Mouse (Mus musculus): ENCODE results near the gene Ubxn7. TPM values are rescaled to one million over a fixed set of nuclear protein-coding genes. Genes with fewer than 3 reads are reported as not detected.

Ubxn7 gene
- polyA plus RNA-seq, 1 experiment = 11.9 TPM

- Histone ChIP-seq H3K79me2 (ENCODE audit: control insufficient read depth, insufficient read depth) (peaks cover 4% of the 10 kb centered on the region), H3K36me3 (ENCODE audit: control insufficient read depth, insufficient read depth) (peaks cover 11% of the 10 kb centered on the region), H3K27me3 (ENCODE audit: control insufficient read depth, insufficient read depth, insufficient read length) (no peaks in the 10 kb centered on the region), H3ac (ENCODE audit: control insufficient read depth, insufficient read length) (no peak overlapping the region), H3K4me3 (no peak overlapping the region), H3K4me2 (ENCODE audit: low read depth) (no peak overlapping the region)
- TF ChIP-seq TCF12 (IDR thresholded peaks at IDR 0.05; ENCODE audit: insufficient read depth, poor library complexity, severe bottlenecking) = no peak
- TF ChIP-seq TCF3 (IDR thresholded peaks at IDR 0.05; ENCODE audit: insufficient read length, low read depth) = no peak
- TF ChIP-seq POLR2A (IDR thresholded peaks at IDR 0.05; ENCODE audit: insufficient read length, low read depth) = no peak
- TF ChIP-seq CEBPB (IDR thresholded peaks at IDR 0.05; ENCODE audit: insufficient read depth, poor library complexity, severe bottlenecking) = no peak
- no peak for TF ChIP-seq MYOG (IDR thresholded peaks at IDR 0.05; ENCODE audit: control insufficient read depth in 1 of 3, insufficient read depth in 1 of 3, insufficient read length in 2 of 3, low read depth in 2 of 3)
- TF ChIP-seq REST (IDR thresholded peaks at IDR 0.05; ENCODE audit: insufficient read depth, insufficient read length) = no peak
- TF ChIP-seq POLR2AphosphoS2 (IDR thresholded peaks at IDR 0.05; ENCODE audit: insufficient read length, low read depth) = no peak
- TF ChIP-seq SRF (IDR thresholded peaks at IDR 0.05; ENCODE audit: control insufficient read depth, insufficient read length, low read depth) = no peak
These were observed 31.5 kb downstream of the Ubxn7 start for GRCm38 (mm10) chr16:32363530-32363929.

- H3K36me3 ChIP-seq (ENCODE audit: control insufficient read depth, insufficient read depth) = peaks cover 37% of the 10 kb centered on the region
- H3K79me2 ChIP-seq (ENCODE audit: control insufficient read depth, insufficient read depth) = no peaks in the 10 kb centered on the region
- H3K4me2 ChIP-seq (ENCODE audit: low read depth) = no peak overlapping the region
- no peak overlapping the region for H3K4me3 ChIP-seq
- no peaks in the 10 kb centered on the region for H3K27me3 ChIP-seq (ENCODE audit: control insufficient read depth, insufficient read depth, insufficient read length)
- H3ac ChIP-seq (ENCODE audit: control insufficient read depth, insufficient read length) = no peak overlapping the region
- TF ChIP-seq E2F4 (IDR thresholded peaks at IDR 0.05; ENCODE audit: insufficient read depth) = no peak
- TF ChIP-seq POLR2AphosphoS2 (IDR thresholded peaks at IDR 0.05; ENCODE audit: insufficient read length, low read depth) = no peak
- TF ChIP-seq TCF3 (IDR thresholded peaks at IDR 0.05; ENCODE audit: insufficient read length, low read depth) = no peak
- no peak for TF ChIP-seq MYOD1 (IDR thresholded peaks at IDR 0.05; ENCODE audit: control insufficient read depth in 1 of 3, insufficient read length in 2 of 3, low read depth in 2 of 3)
These were observed 39.3 kb downstream of the Ubxn7 start for GRCm38 (mm10) chr16:32371351-32371750.

DNA sequence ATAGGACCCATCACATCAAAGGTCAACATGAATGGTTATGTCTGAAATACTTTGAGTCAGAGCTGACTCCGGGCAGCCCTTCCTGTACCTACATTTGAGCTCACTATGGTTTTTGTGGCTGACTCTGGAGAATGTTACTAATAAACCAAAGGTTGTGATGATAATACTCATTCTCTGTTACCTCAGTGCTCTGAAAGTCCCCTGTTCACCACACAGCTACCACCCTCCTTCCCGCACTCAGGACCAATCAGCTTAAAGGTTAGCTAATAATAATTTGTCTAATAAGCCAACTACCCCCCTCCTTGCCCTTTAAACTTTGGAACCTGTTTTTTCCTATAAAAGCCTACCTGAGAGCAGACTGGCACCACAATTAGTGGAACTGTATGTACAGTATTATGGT lies 47.5 kb downstream of the Ubxn7 start:
- no peaks in the 10 kb centered on the region for H3K27me3 ChIP-seq (ENCODE audit: control insufficient read depth, insufficient read depth, insufficient read length)

DNA sequence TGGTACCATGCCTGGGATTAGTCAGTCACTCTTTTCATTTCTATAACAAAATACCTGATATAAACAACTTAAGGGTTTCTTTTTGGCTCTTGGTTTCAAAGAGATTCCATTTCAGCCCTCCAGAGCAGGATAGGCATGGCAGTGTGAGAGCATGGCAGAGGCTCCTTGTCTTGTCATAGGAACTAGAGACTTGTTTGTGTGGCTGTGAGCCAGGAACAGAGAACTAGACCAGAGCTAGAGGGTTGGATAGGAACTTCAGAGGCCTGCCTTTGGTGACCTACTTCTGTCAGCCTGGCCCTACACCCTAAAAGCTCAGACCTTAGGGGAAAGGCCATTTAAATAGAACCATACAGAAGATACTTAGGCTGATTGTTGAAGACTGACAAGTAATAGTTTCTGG lies 50.8 kb downstream of the Ubxn7 start:
- TF ChIP-seq POLR2A (IDR thresholded peaks at IDR 0.05; ENCODE audit: insufficient read length, low read depth) (no peak), TCF12 (IDR thresholded peaks at IDR 0.05; ENCODE audit: insufficient read depth, poor library complexity, severe bottlenecking) (no peak), MYOD1 (IDR thresholded peaks at IDR 0.05; ENCODE audit: control insufficient read depth in 1 of 3, insufficient read length in 2 of 3, low read depth in 2 of 3) (no peak), POLR2AphosphoS2 (IDR thresholded peaks at IDR 0.05; ENCODE audit: insufficient read length, low read depth) (no peak), REST (IDR thresholded peaks at IDR 0.05; ENCODE audit: insufficient read depth, insufficient read length) (no peak), E2F4 (IDR thresholded peaks at IDR 0.05; ENCODE audit: insufficient read depth) (no peak), MYOG (IDR thresholded peaks at IDR 0.05; ENCODE audit: control insufficient read depth in 1 of 3, insufficient read depth in 1 of 3, insufficient read length in 2 of 3, low read depth in 2 of 3) (no peak), TCF3 (IDR thresholded peaks at IDR 0.05; ENCODE audit: insufficient read length, low read depth) (no peak), SRF (IDR thresholded peaks at IDR 0.05; ENCODE audit: control insufficient read depth, insufficient read length, low read depth) (no peak), MAX (IDR thresholded peaks at IDR 0.05; ENCODE audit: low read depth) (no peak), USF1 (IDR thresholded peaks at IDR 0.05; ENCODE audit: low read depth) (no peak), CEBPB (IDR thresholded peaks at IDR 0.05; ENCODE audit: insufficient read depth, poor library complexity, severe bottlenecking) (no peak)
- H3K36me3 ChIP-seq (ENCODE audit: control insufficient read depth, insufficient read depth) = peaks cover 54% of the 10 kb centered on the region

More for the DNA sequence above, 47.5 kb downstream of the Ubxn7 start:
- TF ChIP-seq MYOG (IDR thresholded peaks at IDR 0.05; ENCODE audit: control insufficient read depth in 1 of 3, insufficient read depth in 1 of 3, insufficient read length in 2 of 3, low read depth in 2 of 3) = no peak
- TF ChIP-seq POLR2A (IDR thresholded peaks at IDR 0.05; ENCODE audit: insufficient read length, low read depth) = no peak
- TF ChIP-seq MYOD1 (IDR thresholded peaks at IDR 0.05; ENCODE audit: control insufficient read depth in 1 of 3, insufficient read length in 2 of 3, low read depth in 2 of 3) = no peak
- TF ChIP-seq REST (IDR thresholded peaks at IDR 0.05; ENCODE audit: insufficient read depth, insufficient read length) = no peak
- TF ChIP-seq POLR2AphosphoS2 (IDR thresholded peaks at IDR 0.05; ENCODE audit: insufficient read length, low read depth) = no peak
- TF ChIP-seq USF1 (IDR thresholded peaks at IDR 0.05; ENCODE audit: low read depth) = no peak
- TF ChIP-seq CEBPB (IDR thresholded peaks at IDR 0.05; ENCODE audit: insufficient read depth, poor library complexity, severe bottlenecking) = no peak
- no peak for TF ChIP-seq TCF3 (IDR thresholded peaks at IDR 0.05; ENCODE audit: insufficient read length, low read depth)
- TF ChIP-seq SRF (IDR thresholded peaks at IDR 0.05; ENCODE audit: control insufficient read depth, insufficient read length, low read depth) = no peak
- TF ChIP-seq E2F4 (IDR thresholded peaks at IDR 0.05; ENCODE audit: insufficient read depth) = no peak
- TF ChIP-seq TCF12 (IDR thresholded peaks at IDR 0.05; ENCODE audit: insufficient read depth, poor library complexity, severe bottlenecking) = no peak
- Histone ChIP-seq H3K4me3 (no peak overlapping the region), H3ac (ENCODE audit: control insufficient read depth, insufficient read length) (no peak overlapping the region), H3K4me2 (ENCODE audit: low read depth) (no peak overlapping the region), H3K36me3 (ENCODE audit: control insufficient read depth, insufficient read depth) (peaks cover 53% of the 10 kb centered on the region), H3K79me2 (ENCODE audit: control insufficient read depth, insufficient read depth) (no peaks in the 10 kb centered on the region)

DNA sequence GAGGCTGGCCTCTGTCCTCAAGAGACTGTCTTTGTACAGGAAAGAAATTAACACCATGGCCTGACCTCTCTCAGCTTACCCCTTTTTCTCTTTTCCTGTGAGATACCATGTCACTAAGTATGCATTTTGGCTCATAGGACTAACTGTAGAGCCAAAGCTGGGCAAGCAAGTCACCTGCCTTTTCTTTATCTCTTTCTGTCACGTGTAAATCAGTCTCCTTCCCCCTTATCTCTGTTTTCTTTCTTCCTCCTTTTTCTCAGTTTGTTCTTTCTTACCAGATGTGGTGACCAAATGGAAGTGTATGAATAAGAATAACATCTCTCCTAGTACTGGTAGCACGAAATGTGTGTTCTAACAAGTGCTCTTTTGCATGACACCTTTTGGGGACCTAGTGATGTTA lies 52.8 kb downstream of the Ubxn7 start:
- H3K27me3 ChIP-seq (ENCODE audit: control insufficient read depth, insufficient read depth, insufficient read length) = no peaks in the 10 kb centered on the region
- peaks cover 57% of the 10 kb centered on the region for H3K36me3 ChIP-seq (ENCODE audit: control insufficient read depth, insufficient read depth)
- H3ac ChIP-seq (ENCODE audit: control insufficient read depth, insufficient read length) = no peak overlapping the region
- H3K79me2 ChIP-seq (ENCODE audit: control insufficient read depth, insufficient read depth) = no peaks in the 10 kb centered on the region
- H3K4me3 ChIP-seq = no peak overlapping the region
- TF ChIP-seq TCF3 (IDR thresholded peaks at IDR 0.05; ENCODE audit: insufficient read length, low read depth) (no peak), CEBPB (IDR thresholded peaks at IDR 0.05; ENCODE audit: insufficient read depth, poor library complexity, severe bottlenecking) (no peak), SRF (IDR thresholded peaks at IDR 0.05; ENCODE audit: control insufficient read depth, insufficient read length, low read depth) (no peak), MAX (IDR thresholded peaks at IDR 0.05; ENCODE audit: low read depth) (no peak), MYOG (IDR thresholded peaks at IDR 0.05; ENCODE audit: control insufficient read depth in 1 of 3, insufficient read depth in 1 of 3, insufficient read length in 2 of 3, low read depth in 2 of 3) (no peak), TCF12 (IDR thresholded peaks at IDR 0.05; ENCODE audit: insufficient read depth, poor library complexity, severe bottlenecking) (no peak), E2F4 (IDR thresholded peaks at IDR 0.05; ENCODE audit: insufficient read depth) (no peak), REST (IDR thresholded peaks at IDR 0.05; ENCODE audit: insufficient read depth, insufficient read length) (no peak), POLR2A (IDR thresholded peaks at IDR 0.05; ENCODE audit: insufficient read length, low read depth) (no peak), POLR2AphosphoS2 (IDR thresholded peaks at IDR 0.05; ENCODE audit: insufficient read length, low read depth) (no peak), USF1 (IDR thresholded peaks at IDR 0.05; ENCODE audit: low read depth) (no peak), MYOD1 (IDR thresholded peaks at IDR 0.05; ENCODE audit: control insufficient read depth in 1 of 3, insufficient read length in 2 of 3, low read depth in 2 of 3) (no peak)
- H3K4me2 ChIP-seq (ENCODE audit: low read depth) = no peak overlapping the region

More for the DNA sequence above, 50.8 kb downstream of the Ubxn7 start:
- Histone ChIP-seq H3K4me2 (ENCODE audit: low read depth) (no peak overlapping the region), H3K79me2 (ENCODE audit: control insufficient read depth, insufficient read depth) (no peaks in the 10 kb centered on the region), H3ac (ENCODE audit: control insufficient read depth, insufficient read length) (no peak overlapping the region), H3K27me3 (ENCODE audit: control insufficient read depth, insufficient read depth, insufficient read length) (no peaks in the 10 kb centered on the region), H3K4me3 (no peak overlapping the region)
